Mouse (Mus musculus) liver, postnatal 0 days (tissue): Measurements from ENCODE around the gene Lamtor1. TPM values are rescaled to one million over a fixed set of nuclear protein-coding genes. Genes with fewer than 3 reads are reported as not detected.

ENCODE experiments used
- ATAC-seq: fragments of 200-750 bp; cut with Nextera tagmentation; 2 replicates; pipeline ENCODE4 v1.8.0; 2017; ENCODE audit warnings: mild to moderate bottlenecking, moderate library complexity
- DNase-seq: peaks from one replicate; pipeline ENCODE4 v3.0.0-alpha.2; 2016
- H3K27ac ChIP-seq: fragments of 300-500 bp; sonication (generic); 2 replicates; pipeline ENCODE4 v1.5.1; 2014; ENCODE audit warnings: antibody characterized with exemption, moderate library complexity, mild to moderate bottlenecking, low read depth
- H3K27me3 ChIP-seq: fragments of 300-500 bp; sonication (generic); 2 replicates; pipeline ENCODE4 v1.6.1; 2014; ENCODE audit warnings: low read length, control low read depth, mixed read lengths; ENCODE audit not compliant: insufficient read depth
- H3K36me3 ChIP-seq: fragments of 300-500 bp; sonication (generic); replicated peaks from 2 replicates; pipeline ENCODE4 v1.6.1; 2014; ENCODE audit warnings: mild to moderate bottlenecking, control low read depth, low read length, moderate library complexity, mixed read lengths; ENCODE audit not compliant: insufficient read depth
- H3K4me1 ChIP-seq: fragments of 300-500 bp; sonication (generic); 2 replicates; pipeline ENCODE4 v1.6.1; 2014; ENCODE audit warnings: antibody characterized with exemption, mild to moderate bottlenecking, control low read depth; ENCODE audit not compliant: insufficient read depth
- H3K4me2 ChIP-seq: fragments of 300-500 bp; sonication (generic); 2 replicates; pipeline ENCODE4 v1.6.1; 2014; ENCODE audit warnings: low read depth, mild to moderate bottlenecking, low read length, moderate library complexity, mixed read lengths
- H3K4me3 ChIP-seq: fragments of 300-500 bp; sonication (generic); 2 replicates; pipeline ENCODE4 v1.5.1; 2014; ENCODE audit warnings: low read depth, low read length
- H3K9ac ChIP-seq: fragments of 300-500 bp; sonication (generic); replicated peaks from 2 replicates; pipeline ENCODE4 v1.6.1; 2014; ENCODE audit warnings: mild to moderate bottlenecking, moderate library complexity
- H3K9me3 ChIP-seq: fragments of 300-500 bp; sonication (generic); 2 replicates; pipeline ENCODE4 v1.6.1; 2016; ENCODE audit warnings: mild to moderate bottlenecking, control low read depth, low read length, mixed read lengths
- CTCF ChIP-seq: sonication (generic); IDR thresholded peaks from 2 replicates; pipeline ENCODE4 v1.5.1; 2016; ENCODE audit warnings: antibody characterized with exemption, low read depth
- EP300 ChIP-seq: IDR thresholded peaks from 2 replicates; pipeline ENCODE4 v1.6.1; 2016; ENCODE audit warnings: antibody characterized with exemption, low read depth, mild to moderate bottlenecking
- WGBS: fragments of 180-500 bp; shearing (Covaris S2); extraction: QIAGEN DNeasy Blood & Tissue Kit; methylation state at CpG from one replicate; pipeline ENCODE4 v1.1.7; 2014; ENCODE audit not compliant: insufficient replicate concordance; 5-methylcytosine and 5-hydroxymethylcytosine counted together
- polyA plus RNA-seq: library from polyadenylated mRNA; unstranded; fragments of >200 nt; fragmentation: Nextera tagmentation; extraction: Ambion mirVana; gene quantifications from 2 replicates; pipeline ENCODE4 v1.2.1, GENCODE M21; 2015

The Lamtor1 gene
- polyA plus RNA-seq, 1 experiment from 2014 or later: 62.2 TPM

GRCm38 (mm10) chr7:101965606-101966005, 59.9 kb downstream of the Lamtor1 start:
- no peak overlapping the region for H3K9ac ChIP-seq
- no peak for TF ChIP-seq CTCF
- no peak for TF ChIP-seq EP300
- DNase-seq (no peak), ATAC-seq (no peak)
- 34% methylated on average over 2 of the region's 2 CpGs for WGBS
- no peaks in the 10 kb centered on the region for H3K27me3 ChIP-seq
- no peaks in the 10 kb centered on the region for H3K9me3 ChIP-seq
- H3K4me3 ChIP-seq: no peak overlapping the region
- H3K4me1 ChIP-seq: peaks cover 28% of the 10 kb centered on the region
- H3K4me2 ChIP-seq: no peak overlapping the region
- peak overlapping the region; percentile 44; the same call in 1 of the 2 replicates for H3K27ac ChIP-seq
- no peaks in the 10 kb centered on the region for H3K36me3 ChIP-seq

GRCm38 (mm10) chr7:101967256-101967655, 61.6 kb downstream of the Lamtor1 start:
- no peak for TF ChIP-seq CTCF
- TF ChIP-seq EP300: no peak
- 86% methylated on average over 1 of the region's 1 CpGs for WGBS
- no peak for DNase-seq
- peaks cover 39% of the 10 kb centered on the region for H3K4me1 ChIP-seq
- H3K4me2 ChIP-seq: no peak overlapping the region
- no peaks in the 10 kb centered on the region for H3K9me3 ChIP-seq
- H3K36me3 ChIP-seq: no peaks in the 10 kb centered on the region
- H3K4me3 ChIP-seq: no peak overlapping the region
- H3K27ac ChIP-seq: no peak overlapping the region
- no peak overlapping the region for H3K9ac ChIP-seq
- ATAC-seq: no peak
- H3K27me3 ChIP-seq: no peaks in the 10 kb centered on the region

- no peaks in the 10 kb centered on the region for H3K27me3 ChIP-seq
- peaks cover 44% of the 10 kb centered on the region for H3K4me1 ChIP-seq
- peak overlapping the region; percentile 18; the same call in 1 of the 2 replicates for H3K27ac ChIP-seq
- no peak for TF ChIP-seq CTCF
- TF ChIP-seq EP300: no peak
- H3K4me3 ChIP-seq: no peak overlapping the region
- no peaks in the 10 kb centered on the region for H3K9me3 ChIP-seq
- ATAC-seq (no peak), DNase-seq (no peak)
- peak overlapping the region; percentile 99 for H3K4me2 ChIP-seq
- 49% methylated on average over 2 of the region's 2 CpGs for WGBS
- no peaks in the 10 kb centered on the region for H3K36me3 ChIP-seq
- 0 out of 2 replicates have a peak overlapping the region, but pooled peaks have one; percentile 22 for H3K9ac ChIP-seq
Measured at GRCm38 (mm10) chr7:101968751-101969150, 63.0 kb downstream of the Lamtor1 start.

GRCm38 (mm10) chr7:101969694-101970428, 64.2 kb downstream of the Lamtor1 start:
- ATAC-seq (peak; percentile 82), DNase-seq (peak; percentile 86)
- no peak for TF ChIP-seq CTCF
- no peak for TF ChIP-seq EP300
- no peaks in the 10 kb centered on the region for H3K27me3 ChIP-seq
- peak overlapping the region; percentile 83 for H3K4me3 ChIP-seq
- 1% methylated on average over 46 of the region's 53 CpGs for WGBS
- no peaks in the 10 kb centered on the region for H3K36me3 ChIP-seq
- H3K9ac ChIP-seq: peak overlapping the region; percentile 84
- peaks cover 38% of the 10 kb centered on the region for H3K4me1 ChIP-seq
- H3K27ac ChIP-seq: peak overlapping the region; percentile 99
- peak overlapping the region; percentile 99 for H3K4me2 ChIP-seq
- no peaks in the 10 kb centered on the region for H3K9me3 ChIP-seq

- H3K9me3 ChIP-seq: no peaks in the 10 kb centered on the region
- TF ChIP-seq CTCF: no peak
- no peak for TF ChIP-seq EP300
- H3K9ac ChIP-seq: peak overlapping the region; percentile 84
- no peaks in the 10 kb centered on the region for H3K27me3 ChIP-seq
- H3K27ac ChIP-seq: peak overlapping the region; percentile 99
- peak overlapping the region; percentile 99 for H3K4me2 ChIP-seq
- 0% methylated on average over 16 of the region's 17 CpGs for WGBS
- ATAC-seq (peak; percentile 71), DNase-seq (peak; percentile 91)
- H3K36me3 ChIP-seq: no peaks in the 10 kb centered on the region
- peaks cover 32% of the 10 kb centered on the region for H3K4me1 ChIP-seq
- peak overlapping the region; percentile 83 for H3K4me3 ChIP-seq
Measured at GRCm38 (mm10) chr7:101970429-101970775, 64.7 kb downstream of the Lamtor1 start.

GRCm38 (mm10) chr7:101970821-101971461, 65.2 kb downstream of the Lamtor1 start:
- WGBS: 2% methylated on average over 19 of the region's 19 CpGs
- peak overlapping the region; percentile 83 for H3K4me3 ChIP-seq
- H3K36me3 ChIP-seq: no peaks in the 10 kb centered on the region
- DNase-seq: peak; percentile 75
- peaks cover 28% of the 10 kb centered on the region for H3K4me1 ChIP-seq
- H3K27me3 ChIP-seq: no peaks in the 10 kb centered on the region
- peak overlapping the region; percentile 99 for H3K4me2 ChIP-seq
- peak overlapping the region; percentile 84 for H3K9ac ChIP-seq
- H3K27ac ChIP-seq: peak overlapping the region; percentile 99
- TF ChIP-seq EP300: no peak
- 0 out of 2 replicates have a peak, but pooled peaks have one; percentile 14 for TF ChIP-seq CTCF
- no peaks in the 10 kb centered on the region for H3K9me3 ChIP-seq
- ATAC-seq: peak; percentile 74
